Mouse (Mus musculus) liver, postnatal 0 days (tissue): Measurements from ENCODE around the gene Tbc1d16. TPM values are rescaled to one million over a fixed set of nuclear protein-coding genes. Genes with fewer than 3 reads are reported as not detected.

ENCODE experiments used
- ATAC-seq: fragments of 200-750 bp; cut with Nextera tagmentation; 2 replicates; pipeline ENCODE4 v1.8.0; 2017; ENCODE audit warnings: mild to moderate bottlenecking, moderate library complexity
- DNase-seq: peaks from one replicate; pipeline ENCODE4 v3.0.0-alpha.2; 2016
- H3K27ac ChIP-seq: fragments of 300-500 bp; sonication (generic); 2 replicates; pipeline ENCODE4 v1.5.1; 2014; ENCODE audit warnings: antibody characterized with exemption, moderate library complexity, mild to moderate bottlenecking, low read depth
- H3K27me3 ChIP-seq: fragments of 300-500 bp; sonication (generic); 2 replicates; pipeline ENCODE4 v1.6.1; 2014; ENCODE audit warnings: low read length, control low read depth, mixed read lengths; ENCODE audit not compliant: insufficient read depth
- H3K36me3 ChIP-seq: fragments of 300-500 bp; sonication (generic); replicated peaks from 2 replicates; pipeline ENCODE4 v1.6.1; 2014; ENCODE audit warnings: mild to moderate bottlenecking, control low read depth, low read length, moderate library complexity, mixed read lengths; ENCODE audit not compliant: insufficient read depth
- H3K4me1 ChIP-seq: fragments of 300-500 bp; sonication (generic); 2 replicates; pipeline ENCODE4 v1.6.1; 2014; ENCODE audit warnings: antibody characterized with exemption, mild to moderate bottlenecking, control low read depth; ENCODE audit not compliant: insufficient read depth
- H3K4me2 ChIP-seq: fragments of 300-500 bp; sonication (generic); 2 replicates; pipeline ENCODE4 v1.6.1; 2014; ENCODE audit warnings: low read depth, mild to moderate bottlenecking, low read length, moderate library complexity, mixed read lengths
- H3K4me3 ChIP-seq: fragments of 300-500 bp; sonication (generic); 2 replicates; pipeline ENCODE4 v1.5.1; 2014; ENCODE audit warnings: low read depth, low read length
- H3K9ac ChIP-seq: fragments of 300-500 bp; sonication (generic); replicated peaks from 2 replicates; pipeline ENCODE4 v1.6.1; 2014; ENCODE audit warnings: mild to moderate bottlenecking, moderate library complexity
- H3K9me3 ChIP-seq: fragments of 300-500 bp; sonication (generic); 2 replicates; pipeline ENCODE4 v1.6.1; 2016; ENCODE audit warnings: mild to moderate bottlenecking, control low read depth, low read length, mixed read lengths
- CTCF ChIP-seq: sonication (generic); IDR thresholded peaks from 2 replicates; pipeline ENCODE4 v1.5.1; 2016; ENCODE audit warnings: antibody characterized with exemption, low read depth
- EP300 ChIP-seq: IDR thresholded peaks from 2 replicates; pipeline ENCODE4 v1.6.1; 2016; ENCODE audit warnings: antibody characterized with exemption, low read depth, mild to moderate bottlenecking
- WGBS: fragments of 180-500 bp; shearing (Covaris S2); extraction: QIAGEN DNeasy Blood & Tissue Kit; methylation state at CpG from one replicate; pipeline ENCODE4 v1.1.7; 2014; ENCODE audit not compliant: insufficient replicate concordance; 5-methylcytosine and 5-hydroxymethylcytosine counted together
- polyA plus RNA-seq: library from polyadenylated mRNA; unstranded; fragments of >200 nt; fragmentation: Nextera tagmentation; extraction: Ambion mirVana; gene quantifications from 2 replicates; pipeline ENCODE4 v1.2.1, GENCODE M21; 2015

The Tbc1d16 gene
- polyA plus RNA-seq, 1 experiment from 2014 or later: 1.5 TPM

DNA sequence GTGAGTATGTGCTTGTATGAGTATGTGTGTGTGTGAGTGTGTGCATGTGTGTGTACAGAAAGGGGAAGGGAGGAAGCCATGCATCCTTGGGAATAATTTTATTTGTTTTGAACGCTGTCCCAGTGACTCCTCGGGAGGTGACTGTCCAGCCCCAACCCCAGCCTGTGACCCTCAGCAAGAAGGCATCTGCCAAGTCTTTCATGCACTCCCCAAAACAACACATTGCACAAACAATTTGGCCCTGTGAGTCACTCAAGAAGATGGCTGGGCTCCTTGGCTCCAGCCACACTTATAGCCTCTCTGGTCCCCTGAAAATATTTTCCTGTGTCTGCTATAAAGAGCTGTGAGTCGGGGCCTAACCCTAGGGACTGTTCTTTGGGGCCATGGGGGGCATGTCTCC, 41.9 kb downstream of the Tbc1d16 start:
- TF ChIP-seq CTCF (no peak), EP300 (no peak)
- Histone ChIP-seq H3K27ac (no peak overlapping the region), H3K36me3 (no peaks in the 10 kb centered on the region), H3K4me2 (no peak overlapping the region), H3K9ac (no peak overlapping the region), H3K4me3 (no peak overlapping the region), H3K4me1 (peaks cover 26% of the 10 kb centered on the region), H3K9me3 (no peaks in the 10 kb centered on the region), H3K27me3 (no peaks in the 10 kb centered on the region)
- WGBS: 71% methylated on average over 3 of the region's 3 CpGs
- no peak for DNase-seq
- no peak for ATAC-seq

DNA sequence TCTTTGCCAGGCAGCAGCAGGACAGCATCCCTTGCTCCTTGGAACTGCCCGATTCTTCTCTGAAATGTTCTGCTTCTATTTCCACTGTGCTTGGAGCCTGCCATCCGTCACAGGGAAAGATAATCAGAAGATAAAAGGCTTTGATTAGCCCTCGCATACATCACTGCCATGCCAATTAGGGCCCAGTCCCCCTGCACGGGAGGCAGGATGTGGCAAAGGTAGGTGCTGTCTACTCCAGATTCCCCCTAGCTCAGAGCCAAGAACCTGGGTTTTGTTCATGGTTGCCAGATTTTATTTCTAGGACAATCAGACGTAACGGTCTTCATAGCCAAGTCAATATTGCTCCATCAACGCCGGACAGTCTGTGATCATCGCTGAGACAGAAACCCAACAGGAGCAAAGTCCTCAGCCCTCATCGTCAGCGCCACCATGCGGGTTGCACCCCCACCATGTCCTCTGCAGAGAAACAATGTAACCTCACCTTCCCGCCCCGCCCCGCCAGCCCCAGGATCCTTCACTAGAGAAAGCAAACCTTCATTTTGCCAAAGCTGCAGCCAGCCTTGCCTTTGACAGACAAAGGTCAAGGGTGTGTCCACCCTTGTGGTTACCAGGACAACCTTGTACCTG, 44.5 kb downstream of the Tbc1d16 start:
- WGBS: 65% methylated on average over 15 of the region's 15 CpGs
- H3K9me3 ChIP-seq: no peaks in the 10 kb centered on the region
- H3K4me3 ChIP-seq: no peak overlapping the region
- TF ChIP-seq EP300 (peak; percentile 39; the same call in 1 of the 2 replicates), CTCF (peak; percentile 15; the same call in 1 of the 2 replicates)
- no peak overlapping the region; the same call in 1 of the 2 replicates for H3K9ac ChIP-seq
- H3K27ac ChIP-seq: peak overlapping the region; percentile 66; the same call in 1 of the 2 replicates
- H3K36me3 ChIP-seq: no peaks in the 10 kb centered on the region
- peak; percentile 79 for DNase-seq
- ATAC-seq: peak; percentile 79
- peaks cover 26% of the 10 kb centered on the region for H3K4me1 ChIP-seq
- H3K4me2 ChIP-seq: no peak overlapping the region
- no peaks in the 10 kb centered on the region for H3K27me3 ChIP-seq

DNA sequence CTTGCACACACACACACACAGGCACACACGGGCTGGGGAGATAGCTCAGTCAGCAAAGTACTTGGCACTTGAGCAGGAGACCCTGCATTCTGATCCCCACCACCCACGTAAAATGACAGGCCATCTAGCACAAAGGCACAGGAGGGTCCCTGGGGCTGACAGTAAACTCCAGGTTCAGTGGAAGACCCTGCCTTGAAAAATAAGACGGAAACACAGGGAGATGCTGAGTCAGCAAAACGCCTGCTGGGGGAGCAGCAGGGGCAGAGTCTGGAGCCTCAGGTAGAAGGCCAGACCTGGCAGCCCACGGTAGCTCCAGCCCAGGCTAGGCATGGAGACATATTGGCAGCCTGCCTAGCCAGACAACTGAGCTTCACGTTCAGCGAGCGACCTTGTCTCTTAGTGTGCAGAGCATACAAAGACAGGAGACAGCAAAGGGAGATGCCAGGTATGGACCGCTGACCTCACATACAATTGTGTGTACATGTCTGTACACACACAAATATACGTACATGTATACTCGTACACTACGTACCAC, 46.4 kb downstream of the Tbc1d16 start:
- H3K27ac ChIP-seq: no peak overlapping the region
- H3K9me3 ChIP-seq: no peaks in the 10 kb centered on the region
- no peak for DNase-seq
- no peak overlapping the region for H3K4me3 ChIP-seq
- ATAC-seq: no peak
- peaks cover 19% of the 10 kb centered on the region for H3K4me1 ChIP-seq
- TF ChIP-seq CTCF: no peak
- no peak for TF ChIP-seq EP300
- H3K4me2 ChIP-seq: no peak overlapping the region
- 74% methylated on average over 12 of the region's 12 CpGs for WGBS
- no peak overlapping the region for H3K9ac ChIP-seq
- H3K36me3 ChIP-seq: no peaks in the 10 kb centered on the region
- no peaks in the 10 kb centered on the region for H3K27me3 ChIP-seq

DNA sequence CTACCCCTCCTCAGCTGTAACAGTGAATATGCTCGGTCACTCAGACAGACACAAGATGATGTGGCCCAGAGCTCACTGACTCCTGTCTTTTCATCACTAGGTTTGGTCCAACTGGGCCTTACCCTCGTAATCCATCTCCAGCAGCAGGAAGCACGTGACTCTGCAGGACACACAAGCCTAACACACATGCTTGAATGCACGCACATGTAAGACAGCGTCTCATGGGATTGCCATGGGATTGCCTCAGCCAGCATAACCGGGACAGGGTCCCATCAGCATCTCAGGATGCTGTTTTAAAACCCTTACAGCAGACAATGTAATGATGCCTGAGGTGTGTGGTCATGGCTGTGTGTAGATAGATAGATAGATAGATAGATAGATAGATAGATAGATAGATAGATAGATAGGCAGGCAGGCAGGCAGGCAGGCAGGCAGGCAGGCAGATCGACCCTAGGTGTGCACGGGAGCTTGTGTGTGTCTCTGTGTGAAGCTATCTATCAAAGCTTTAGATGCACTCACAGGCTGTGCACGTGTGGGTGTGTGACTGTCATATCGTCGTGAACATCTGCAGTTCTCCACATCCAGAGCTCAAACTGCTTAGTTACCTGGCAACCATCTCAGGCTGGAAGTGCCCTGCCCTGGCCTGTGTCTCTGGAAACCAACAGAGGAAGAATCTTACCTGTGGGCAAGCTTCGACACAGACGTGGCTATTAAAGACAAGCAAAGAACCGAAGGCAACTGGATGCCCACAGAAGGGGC, 47.3 kb downstream of the Tbc1d16 start:
- Histone ChIP-seq H3K9me3 (no peaks in the 10 kb centered on the region), H3K36me3 (no peaks in the 10 kb centered on the region), H3K27me3 (no peaks in the 10 kb centered on the region), H3K9ac (no peak overlapping the region), H3K4me2 (no peak overlapping the region), H3K27ac (no peak overlapping the region), H3K4me3 (no peak overlapping the region), H3K4me1 (peaks cover 19% of the 10 kb centered on the region)
- WGBS: 77% methylated on average over 14 of the region's 14 CpGs
- ATAC-seq (no peak), DNase-seq (no peak)
- TF ChIP-seq EP300: no peak
- no peak for TF ChIP-seq CTCF

DNA sequence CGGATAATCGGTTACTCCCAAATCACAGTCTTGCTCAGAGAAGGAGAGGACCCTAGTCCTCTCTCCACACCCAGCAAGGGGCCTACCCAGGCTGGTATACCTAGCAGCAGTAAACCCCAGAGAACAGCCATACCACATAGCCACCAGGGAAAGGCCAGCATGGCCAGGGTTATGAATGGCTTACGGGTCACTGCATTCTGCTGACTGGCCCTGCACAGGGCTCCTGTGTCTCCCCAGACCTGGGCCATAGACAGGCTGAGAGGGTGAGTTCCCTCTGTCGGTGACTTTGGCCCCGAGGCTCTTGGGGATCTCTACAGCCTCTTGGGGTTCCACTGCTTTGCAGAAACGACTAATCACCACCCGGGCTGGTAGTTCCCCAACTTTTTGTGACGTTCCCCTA, 50.0 kb downstream of the Tbc1d16 start:
- H3K4me3 ChIP-seq: no peak overlapping the region
- H3K9me3 ChIP-seq: no peaks in the 10 kb centered on the region
- no peaks in the 10 kb centered on the region for H3K27me3 ChIP-seq
- no peak for DNase-seq
- no peak overlapping the region for H3K4me2 ChIP-seq
- WGBS: 73% methylated on average over 8 of the region's 8 CpGs
- ATAC-seq: no peak
- no peaks in the 10 kb centered on the region for H3K36me3 ChIP-seq
- no peak overlapping the region for H3K27ac ChIP-seq
- peaks cover 4% of the 10 kb centered on the region; the same call in 1 of the 2 replicates for H3K4me1 ChIP-seq
- TF ChIP-seq EP300 (no peak), CTCF (no peak)
- H3K9ac ChIP-seq: no peak overlapping the region

DNA sequence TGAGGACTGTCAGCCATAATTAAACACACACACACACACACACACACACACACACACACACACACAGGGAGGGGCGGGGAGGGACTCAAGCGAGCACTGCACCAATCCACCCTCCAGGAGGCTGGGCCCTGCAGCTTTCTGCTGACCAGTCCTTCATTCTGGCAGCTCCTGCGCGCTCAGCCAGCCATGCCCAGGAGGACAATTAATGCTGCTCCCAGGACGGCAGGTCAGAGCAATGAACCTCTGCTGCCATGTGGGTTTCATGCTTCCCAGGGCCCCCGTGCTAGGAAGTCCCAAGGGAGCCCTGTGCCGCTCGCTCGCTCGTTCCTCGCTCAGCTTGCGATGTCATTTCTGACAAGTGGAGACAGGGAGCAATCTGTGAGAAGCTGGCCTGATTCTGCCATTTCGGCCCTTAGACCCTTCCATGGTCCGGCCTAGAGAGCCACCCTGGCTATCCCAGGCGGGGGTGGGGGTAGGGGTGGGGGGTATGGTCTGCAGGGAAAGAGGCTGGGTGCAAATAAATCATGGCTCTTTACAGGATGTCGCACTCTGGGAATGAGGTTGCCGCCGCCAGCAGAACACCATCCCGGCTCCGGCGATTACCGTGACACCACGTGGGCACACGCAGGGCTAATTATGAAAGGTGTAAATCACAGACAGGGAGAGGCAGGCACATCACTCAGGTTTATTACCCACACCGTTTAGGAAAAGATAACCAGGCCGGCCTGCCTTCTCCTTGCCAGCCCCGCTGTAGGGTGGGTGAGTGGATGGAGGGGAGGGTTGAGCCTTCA, 51.7 kb downstream of the Tbc1d16 start:
- Histone ChIP-seq H3K4me3 (no peak overlapping the region), H3K4me2 (no peak overlapping the region), H3K4me1 (no peaks in the 10 kb centered on the region), H3K27ac (no peak overlapping the region), H3K9ac (no peak overlapping the region), H3K36me3 (no peaks in the 10 kb centered on the region), H3K9me3 (no peaks in the 10 kb centered on the region), H3K27me3 (no peaks in the 10 kb centered on the region)
- ATAC-seq (no peak), DNase-seq (no peak)
- WGBS: 84% methylated on average over 27 of the region's 27 CpGs
- TF ChIP-seq CTCF (no peak), EP300 (no peak)
